Mouse (Mus musculus): ENCODE results near the gene Gm28374. TPM values are rescaled to one million over a fixed set of nuclear protein-coding genes. Genes with fewer than 3 reads are reported as not detected.

The Gm28374 gene
- total RNA-seq, 2 experiments from 2014 or later, result not detected

GRCm38 (mm10) chr19:6030520-6031280 is 51.4 kb downstream of the Gm28374 start:
- intact Hi-C loops (cut with DNase I; ENCODE audit: low total_unique reads), result no loop called here
- DNase-seq, result no peak

- intact Hi-C loops (cut with DNase I; ENCODE audit: low total_unique reads), result no loop called here
- DNase-seq, result no peak
Measured at GRCm38 (mm10) chr19:6029426-6029825, 52.6 kb downstream of the Gm28374 start.

GRCm38 (mm10) chr19:6028991-6029390 is 53.1 kb downstream of the Gm28374 start:
- intact Hi-C loops (cut with DNase I; ENCODE audit: low total_unique reads), result no loop called here
- no peak for DNase-seq

Small RNA genes within 50 kb of the gene (microRNA-seq; reads per million reads assigned to microRNA genes)
- 0.50 to 1.6 reads per million in 2 experiments for gene Mir6988

Other genes with a start within 250 kb of the Gm28374 start
- gene Frmd8, start 207.0 kb downstream of the Gm28374 start, total RNA-seq (2021), result 1 to 10 TPM; 7.1 to 7.7 TPM
- gene Slc25a45, start 204.4 kb downstream of the Gm28374 start, total RNA-seq (2021), result 1 to 10 TPM; 2.1 to 2.3 TPM
- under 1 TPM; 0.42 to 0.66 TPM for gene Tigd3, start 188.1 kb downstream of the Gm28374 start, total RNA-seq (2021)
- 10 to 100 TPM; 71.9 to 78.2 TPM for gene Dpf2, start 169.2 kb downstream of the Gm28374 start, total RNA-seq (2021)
- gene Cdc42ep2, start 157.4 kb downstream of the Gm28374 start, total RNA-seq (2021), result 10 to 100 TPM; 14.4 to 18.3 TPM
- 10 to 100 TPM; 10.9 to 13.2 TPM for gene Pola2, start 118.1 kb downstream of the Gm28374 start, total RNA-seq (2021)
- gene Slc22a20, start 96.1 kb downstream of the Gm28374 start, total RNA-seq (2021), result not detected
- gene Capn1, start 66.4 kb downstream of the Gm28374 start, total RNA-seq (2021), result 10 to 100 TPM; 77.0 to 81.1 TPM
- gene Syvn1, start 35.7 kb downstream of the Gm28374 start, total RNA-seq (2021), result 10 to 100 TPM; 13.5 to 15.9 TPM
- gene Mrpl49, start 24.5 kb downstream of the Gm28374 start, total RNA-seq (2021), result 10 to 100 TPM; 29.1 to 30.6 TPM
- gene Fau, start 24.4 kb downstream of the Gm28374 start, total RNA-seq (2021), result 100 to 1,000 TPM; 481 to 546 TPM
- 1 to 10 TPM; 9.2 to 9.9 TPM for gene Znhit2, start 21.1 kb downstream of the Gm28374 start, total RNA-seq (2021)
- 1 to 10 TPM; 3.7 to 4.5 TPM for gene Tm7sf2, start 13.9 kb downstream of the Gm28374 start, total RNA-seq (2021)
- gene Vps51, start 5.0 kb downstream of the Gm28374 start, total RNA-seq (2021), result 10 to 100 TPM; 20.4 to 24.0 TPM
- not detected for gene Tmem262, start 2.2 kb downstream of the Gm28374 start, total RNA-seq (2021)
- 10 to 100 TPM; 11.9 to 14.6 TPM for gene Zfpl1, start 2.7 kb upstream of the Gm28374 start, total RNA-seq (2021)
- 1 to 10 TPM in 1 of 2 experiments, under 1 TPM in 1; 0.84 to 1.3 TPM for gene Cdca5, start 2.7 kb upstream of the Gm28374 start, total RNA-seq (2021)
- not detected for gene AC131692.1, start 12.2 kb upstream of the Gm28374 start, total RNA-seq (2021)
- not detected for gene Naaladl1, start 23.5 kb upstream of the Gm28374 start, total RNA-seq (2021)
- 10 to 100 TPM in 1 of 2 experiments, 1 to 10 TPM in 1; 8.8 to 14.4 TPM for gene Sac3d1, start 36.4 kb upstream of the Gm28374 start, total RNA-seq (2021)
- gene Snx15, start 46.0 kb upstream of the Gm28374 start, total RNA-seq (2021), result 10 to 100 TPM in 1 of 2 experiments, 1 to 10 TPM in 1; 8.2 to 11.9 TPM
- under 1 TPM in 1 of 2 experiments, not detected in 1; 0.20 TPM for gene Batf2, start 58.7 kb upstream of the Gm28374 start, total RNA-seq (2021)
- 10 to 100 TPM; 53.4 to 55.4 TPM for gene Arl2, start 59.3 kb upstream of the Gm28374 start, total RNA-seq (2021)
- gene Majin, start 102.1 kb upstream of the Gm28374 start, total RNA-seq (2021), result not detected
- gene Gpha2, start 144.1 kb upstream of the Gm28374 start, total RNA-seq (2021), result not detected
- gene Ppp2r5b, start 153.6 kb upstream of the Gm28374 start, total RNA-seq (2021), result 10 to 100 TPM; 22.4 to 24.7 TPM
- 10 to 100 TPM; 12.7 to 14.6 TPM for gene Atg2a, start 159.4 kb upstream of the Gm28374 start, total RNA-seq (2021)
- 10 to 100 TPM; 40.5 to 50.8 TPM for gene Ehd1, start 194.5 kb upstream of the Gm28374 start, total RNA-seq (2021)
- gene Cdc42bpg, start 224.2 kb upstream of the Gm28374 start, total RNA-seq (2021), result 1 to 10 TPM; 3.4 to 3.9 TPM

All from gastrocnemius, postnatal 14 days (tissue).